Mouse (Mus musculus) G1E-ER4 (cell line): ENCODE measurements around the gene Epb41l4b. TPM values are rescaled to one million over a fixed set of nuclear protein-coding genes. Genes with fewer than 3 reads are reported as not detected.

Experiments used
- GATA1 ChIP-seq: IDR thresholded peaks from one replicate; pipeline ENCODE4 v1.8.0; 2012; ENCODE audit warnings: low read length, inconsistent platforms
- polyA plus RNA-seq: library from polyadenylated mRNA; stranded (reverse); fragments of >175 nt; gene quantifications from 2 replicates; pipeline ENCODE4 v1.2.3, GENCODE M21; 2012

Epb41l4b gene
- polyA plus RNA-seq, 1 experiment = not detected

- TF ChIP-seq GATA1 = no peak
Observed at GRCm38 (mm10) chr4:57021288-57021687, 121.9 kb downstream of the Epb41l4b start.

- TF ChIP-seq GATA1 = no peak
Observed at GRCm38 (mm10) chr4:57017229-57017628, 126.0 kb downstream of the Epb41l4b start.

- TF ChIP-seq GATA1 = no peak
Observed at GRCm38 (mm10) chr4:57016366-57017171, 126.7 kb downstream of the Epb41l4b start.

GRCm38 (mm10) chr4:57015032-57015431 lies 128.2 kb downstream of the Epb41l4b start:
- TF ChIP-seq GATA1 = no peak

GRCm38 (mm10) chr4:57011454-57012046 lies 131.7 kb downstream of the Epb41l4b start:
- no peak for TF ChIP-seq GATA1

GRCm38 (mm10) chr4:57010919-57011318 lies 132.3 kb downstream of the Epb41l4b start:
- TF ChIP-seq GATA1 = no peak

GRCm38 (mm10) chr4:57010425-57010824 lies 132.8 kb downstream of the Epb41l4b start:
- TF ChIP-seq GATA1 = no peak

GRCm38 (mm10) chr4:57007717-57008116 lies 135.5 kb downstream of the Epb41l4b start:
- TF ChIP-seq GATA1 = no peak

- no peak for TF ChIP-seq GATA1
Observed at GRCm38 (mm10) chr4:57005011-57005410, 138.2 kb downstream of the Epb41l4b start.

GRCm38 (mm10) chr4:57003886-57004285 lies 139.4 kb downstream of the Epb41l4b start:
- no peak for TF ChIP-seq GATA1

- TF ChIP-seq GATA1 = no peak
Observed at GRCm38 (mm10) chr4:57002751-57003150, 140.5 kb downstream of the Epb41l4b start.

GRCm38 (mm10) chr4:57001437-57001836 lies 141.8 kb downstream of the Epb41l4b start:
- TF ChIP-seq GATA1 = no peak

- TF ChIP-seq GATA1 = no peak
Observed at GRCm38 (mm10) chr4:56993331-56993730, 149.9 kb downstream of the Epb41l4b start.

GRCm38 (mm10) chr4:56991951-56992350 lies 151.3 kb downstream of the Epb41l4b start:
- no peak for TF ChIP-seq GATA1

GRCm38 (mm10) chr4:56990215-56990584 lies 153.0 kb downstream of the Epb41l4b start, which contains the start of gene Frrs1l:
TSS of gene Frrs1l (minus strand) at chr4:56990391.
- no peak for TF ChIP-seq GATA1

GRCm38 (mm10) chr4:56989431-56990214 lies 153.6 kb downstream of the Epb41l4b start:
- no peak for TF ChIP-seq GATA1
